Mouse (Mus musculus): ENCODE data around the gene Sema5a.

GRCm38 (mm10) chr15:32575212-32575611 is 330.6 kb downstream of the Sema5a start:
- TF ChIP-seq GATA1 (IDR thresholded peaks at IDR 0.05; ENCODE audit: low read length) (no peak), TAL1 (IDR thresholded peaks at IDR 0.05; ENCODE audit: low read length) (no peak)
